Mouse (Mus musculus) forebrain, embryonic 15.5 days (tissue): ENCODE measurements around the gene Ldlrap1. TPM values are rescaled to one million over a fixed set of nuclear protein-coding genes. Genes with fewer than 3 reads are reported as not detected.

ENCODE experiments used
- ATAC-seq: fragments of 200-750 bp; cut with Nextera tagmentation; replicated peaks from 2 replicates; pipeline ENCODE4 v1.8.0; 2017; ENCODE audit warnings: mild to moderate bottlenecking, moderate TSS enrichment, moderate library complexity
- H3K27ac ChIP-seq: fragments of 300-500 bp; sonication (generic); replicated peaks from 2 replicates; pipeline ENCODE4 v1.5.1; 2015; ENCODE audit warnings: mild to moderate bottlenecking, inconsistent platforms
- H3K27me3 ChIP-seq: fragments of 300-500 bp; sonication (generic); 2 replicates; pipeline ENCODE4 v1.6.1; 2015; ENCODE audit warnings: inconsistent platforms
- H3K36me3 ChIP-seq: fragments of 300-500 bp; sonication (generic); 2 replicates; pipeline ENCODE4 v1.6.1; 2015; ENCODE audit warnings: mild to moderate bottlenecking, inconsistent platforms
- H3K4me1 ChIP-seq: fragments of 300-500 bp; sonication (generic); 2 replicates; pipeline ENCODE4 v1.6.1; 2015; ENCODE audit warnings: inconsistent platforms
- H3K4me2 ChIP-seq: fragments of 300-500 bp; sonication (generic); replicated peaks from 2 replicates; pipeline ENCODE4 v1.6.1; 2015; ENCODE audit warnings: mild to moderate bottlenecking, inconsistent platforms
- H3K4me3 ChIP-seq: fragments of 300-500 bp; sonication (generic); 2 replicates; pipeline ENCODE4 v1.5.1; 2015; ENCODE audit warnings: mild to moderate bottlenecking, inconsistent platforms
- H3K9ac ChIP-seq: fragments of 300-500 bp; sonication (generic); replicated peaks from 2 replicates; pipeline ENCODE4 v1.6.1; 2015; ENCODE audit warnings: mild to moderate bottlenecking, inconsistent platforms
- H3K9me3 ChIP-seq: fragments of 300-500 bp; sonication (generic); 2 replicates; pipeline ENCODE4 v1.6.1; 2016; ENCODE audit warnings: inconsistent platforms
- WGBS: fragments of 180-500 bp; shearing (Covaris S2); methylation state at CpG from one replicate; pipeline ENCODE4 v1.1.7; 2015; ENCODE audit warnings: mixed read lengths; 5-methylcytosine and 5-hydroxymethylcytosine counted together
- polyA plus RNA-seq: library from polyadenylated mRNA; unstranded; fragments of >200 nt; fragmentation: Nextera tagmentation; extraction: Ambion mirVana; gene quantifications from 2 replicates; pipeline ENCODE4 v1.2.1, GENCODE M21; 2015

The Ldlrap1 gene
- polyA plus RNA-seq, 1 experiment from 2014 or later = 2.8 TPM

GRCm38 (mm10) chr4:134758367-134758766 lies 9.5 kb downstream of the Ldlrap1 start:
- WGBS = 84% methylated on average over 4 of the region's 4 CpGs

GRCm38 (mm10) chr4:134756953-134757352 lies 10.9 kb downstream of the Ldlrap1 start:
- Histone ChIP-seq H3K9me3 (no peaks in the 10 kb centered on the region), H3K36me3 (no peaks in the 10 kb centered on the region), H3K27ac (no peak overlapping the region), H3K4me3 (no peak overlapping the region), H3K4me1 (no peaks in the 10 kb centered on the region), H3K9ac (no peak overlapping the region), H3K4me2 (no peak overlapping the region), H3K27me3 (no peaks in the 10 kb centered on the region)
- no peak for ATAC-seq
- WGBS = 87% methylated on average over 7 of the region's 7 CpGs

More at GRCm38 (mm10) chr4:134758367-134758766, 9.5 kb downstream of the Ldlrap1 start:
- no peaks in the 10 kb centered on the region for H3K27me3 ChIP-seq
- H3K9me3 ChIP-seq = no peaks in the 10 kb centered on the region
- no peaks in the 10 kb centered on the region for H3K4me1 ChIP-seq
- no peaks in the 10 kb centered on the region for H3K36me3 ChIP-seq
- no peak overlapping the region for H3K4me2 ChIP-seq
- H3K27ac ChIP-seq = no peak overlapping the region
- H3K4me3 ChIP-seq = no peak overlapping the region
- ATAC-seq = no peak
- H3K9ac ChIP-seq = no peak overlapping the region

- no peak overlapping the region for H3K4me2 ChIP-seq
- no peaks in the 10 kb centered on the region for H3K9me3 ChIP-seq
- H3K4me3 ChIP-seq = no peak overlapping the region
- H3K27me3 ChIP-seq = no peaks in the 10 kb centered on the region
- no peaks in the 10 kb centered on the region for H3K36me3 ChIP-seq
- WGBS = 87% methylated on average over 13 of the region's 13 CpGs
- no peak for ATAC-seq
- no peaks in the 10 kb centered on the region for H3K4me1 ChIP-seq
- no peak overlapping the region for H3K27ac ChIP-seq
- no peak overlapping the region for H3K9ac ChIP-seq
Measured at GRCm38 (mm10) chr4:134754941-134755340, 12.9 kb downstream of the Ldlrap1 start.

GRCm38 (mm10) chr4:134754371-134754770 lies 13.5 kb downstream of the Ldlrap1 start:
- no peaks in the 10 kb centered on the region for H3K36me3 ChIP-seq
- WGBS = 60% methylated on average over 10 of the region's 10 CpGs
- no peak overlapping the region for H3K27ac ChIP-seq
- H3K27me3 ChIP-seq = no peaks in the 10 kb centered on the region
- no peak overlapping the region for H3K9ac ChIP-seq
- no peaks in the 10 kb centered on the region for H3K9me3 ChIP-seq
- H3K4me3 ChIP-seq = no peak overlapping the region
- H3K4me1 ChIP-seq = no peaks in the 10 kb centered on the region
- ATAC-seq = no peak
- no peak overlapping the region for H3K4me2 ChIP-seq

- 23% methylated on average over 17 of the region's 17 CpGs for WGBS
Measured at GRCm38 (mm10) chr4:134753516-134754261, 14.1 kb downstream of the Ldlrap1 start.

GRCm38 (mm10) chr4:134752911-134753426 lies 14.9 kb downstream of the Ldlrap1 start:
- 47% methylated on average over 11 of the region's 11 CpGs for WGBS
- H3K4me3 ChIP-seq = no peak overlapping the region
- no peak for ATAC-seq
- H3K27me3 ChIP-seq = no peaks in the 10 kb centered on the region
- no peaks in the 10 kb centered on the region for H3K36me3 ChIP-seq
- H3K9me3 ChIP-seq = no peaks in the 10 kb centered on the region
- no peak overlapping the region for H3K9ac ChIP-seq
- H3K4me2 ChIP-seq = no peak overlapping the region
- H3K4me1 ChIP-seq = no peaks in the 10 kb centered on the region
- no peak overlapping the region for H3K27ac ChIP-seq

More at GRCm38 (mm10) chr4:134753516-134754261, 14.1 kb downstream of the Ldlrap1 start:
- H3K27ac ChIP-seq = no peak overlapping the region
- no peak for ATAC-seq
- no peak overlapping the region for H3K4me3 ChIP-seq
- no peaks in the 10 kb centered on the region for H3K9me3 ChIP-seq
- no peaks in the 10 kb centered on the region for H3K4me1 ChIP-seq
- H3K9ac ChIP-seq = no peak overlapping the region
- H3K36me3 ChIP-seq = no peaks in the 10 kb centered on the region
- no peaks in the 10 kb centered on the region for H3K27me3 ChIP-seq
- H3K4me2 ChIP-seq = no peak overlapping the region

GRCm38 (mm10) chr4:134751682-134752380 lies 16.0 kb downstream of the Ldlrap1 start:
- Histone ChIP-seq H3K9ac (no peak overlapping the region), H3K27ac (0 out of 2 replicates have a peak overlapping the region, but pooled peaks have one; percentile 7), H3K4me3 (no peak overlapping the region)

GRCm38 (mm10) chr4:134750825-134751224 lies 17.0 kb downstream of the Ldlrap1 start:
- H3K36me3 ChIP-seq = no peaks in the 10 kb centered on the region
- H3K4me2 ChIP-seq = no peak overlapping the region
- H3K9me3 ChIP-seq = no peaks in the 10 kb centered on the region
- H3K4me1 ChIP-seq = no peaks in the 10 kb centered on the region
- no peak overlapping the region; the same call in 1 of the 2 replicates for H3K27ac ChIP-seq
- no peak for ATAC-seq
- 73% methylated on average over 6 of the region's 6 CpGs for WGBS
- H3K4me3 ChIP-seq = no peak overlapping the region
- H3K27me3 ChIP-seq = no peaks in the 10 kb centered on the region
- no peak overlapping the region for H3K9ac ChIP-seq

More at GRCm38 (mm10) chr4:134751682-134752380, 16.0 kb downstream of the Ldlrap1 start:
- ATAC-seq = no peak
- H3K4me2 ChIP-seq = no peak overlapping the region
- no peaks in the 10 kb centered on the region for H3K9me3 ChIP-seq
- whole genome bisulfite sequencing = 87% methylated on average over 18 of the region's 18 CpGs
- H3K4me1 ChIP-seq = no peaks in the 10 kb centered on the region
- no peaks in the 10 kb centered on the region for H3K27me3 ChIP-seq
- H3K36me3 ChIP-seq = no peaks in the 10 kb centered on the region

GRCm38 (mm10) chr4:134750263-134750662 lies 17.6 kb downstream of the Ldlrap1 start:
- Histone ChIP-seq H3K27me3 (no peaks in the 10 kb centered on the region), H3K4me1 (no peaks in the 10 kb centered on the region), H3K9ac (no peak overlapping the region), H3K27ac (no peak overlapping the region), H3K36me3 (no peaks in the 10 kb centered on the region), H3K9me3 (no peaks in the 10 kb centered on the region), H3K4me2 (no peak overlapping the region), H3K4me3 (no peak overlapping the region)
- 78% methylated on average over 5 of the region's 5 CpGs for WGBS
- no peak for ATAC-seq

- H3K27ac ChIP-seq = no peak overlapping the region
- H3K4me1 ChIP-seq = no peaks in the 10 kb centered on the region
- ATAC-seq = no peak
- WGBS = 67% methylated on average over 21 of the region's 21 CpGs
- H3K9ac ChIP-seq = no peak overlapping the region
- H3K27me3 ChIP-seq = no peaks in the 10 kb centered on the region
- no peak overlapping the region for H3K4me2 ChIP-seq
- H3K4me3 ChIP-seq = no peak overlapping the region
- no peaks in the 10 kb centered on the region for H3K9me3 ChIP-seq
- H3K36me3 ChIP-seq = no peaks in the 10 kb centered on the region
Measured at GRCm38 (mm10) chr4:134749301-134750030, 18.4 kb downstream of the Ldlrap1 start.

- Histone ChIP-seq H3K9ac (no peak overlapping the region), H3K4me2 (no peak overlapping the region), H3K9me3 (no peaks in the 10 kb centered on the region), H3K4me3 (no peak overlapping the region), H3K36me3 (no peaks in the 10 kb centered on the region), H3K27me3 (no peaks in the 10 kb centered on the region), H3K27ac (no peak overlapping the region), H3K4me1 (no peaks in the 10 kb centered on the region)
- ATAC-seq = no peak
- 82% methylated on average over 16 of the region's 16 CpGs for WGBS
Measured at GRCm38 (mm10) chr4:134745900-134746661, 21.7 kb downstream of the Ldlrap1 start.
